Mouse (Mus musculus) spleen, postnatal 0 days (tissue): ENCODE measurements around the gene Pigw. TPM values are rescaled to one million over a fixed set of nuclear protein-coding genes. Genes with fewer than 3 reads are reported as not detected.

ENCODE experiments used
- polyA plus RNA-seq: library from polyadenylated mRNA; unstranded; fragments of >200 nt; fragmentation: Nextera tagmentation; extraction: Ambion mirVana; gene quantifications from 2 replicates; pipeline ENCODE4 v1.2.1, GENCODE M21; 2015

The Pigw gene
- 1.9 and 2.6 TPM in 2 replicates for polyA plus RNA-seq

DNA sequence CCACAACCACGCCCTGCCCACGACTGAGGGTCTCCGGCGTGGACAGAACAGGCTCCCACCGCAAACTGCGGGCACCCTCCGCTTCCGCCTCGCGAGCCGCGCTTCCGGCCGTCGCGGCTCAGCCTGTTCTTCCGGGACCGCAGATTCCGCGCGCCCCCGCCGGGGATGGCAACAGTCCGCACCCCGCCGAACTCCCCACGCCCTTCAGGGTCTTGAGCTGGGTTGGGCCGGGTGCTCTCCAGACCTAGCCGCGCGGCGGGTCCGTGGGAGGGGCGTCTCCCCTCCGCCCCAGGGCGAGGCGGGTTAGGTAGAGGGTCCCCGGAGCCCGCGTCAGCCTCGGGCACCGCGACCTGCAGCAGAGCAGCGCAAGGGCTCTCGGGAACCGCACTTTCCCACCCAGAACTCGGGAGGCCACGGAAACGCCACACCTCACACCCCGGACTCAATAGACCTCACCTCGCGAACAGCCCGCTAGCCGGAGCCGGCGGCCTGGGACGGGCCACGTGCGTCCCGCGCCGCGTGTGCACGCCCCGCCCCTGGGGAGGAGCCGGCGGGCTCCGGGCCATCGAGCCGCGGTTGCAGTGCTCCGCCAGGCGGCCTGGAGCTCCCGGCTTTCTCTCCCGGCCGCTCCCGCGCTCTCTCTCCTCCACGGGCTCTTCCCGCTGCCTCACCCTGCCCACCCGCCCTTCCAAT, at the start of gene Pigw, which contains the start of gene Myo19:
Pigw (minus strand) TSS at position 514 of the 693 bp plus-strand sequence.
Myo19 (plus strand) TSS at position 377 of the 693 bp plus-strand sequence.

GRCm38 (mm10) chr11:84916053-84916702, 36.1 kb upstream of the Pigw start, which contains the start of gene Znhit3:
Gene Znhit3, minus strand, starts transcription at chr11:84916366.

GRCm38 (mm10) chr11:84870337-84871043, 9.6 kb downstream of the Pigw start, which contains the start of gene Ggnbp2:
Gene Ggnbp2, minus strand, starts transcription at chr11:84870817.

GRCm38 (mm10) chr11:84828516-84829399, 51.3 kb downstream of the Pigw start, which contains the start of gene Dhrs11:
Gene Dhrs11, minus strand, starts transcription at chr11:84828994.

Other genes with a start within 250 kb of the Pigw start
- 20.6 and 22.2 TPM in 2 replicates for gene Mrm1, start 60.8 kb downstream of the Pigw start, polyA plus RNA-seq
- gene Dhrs11, start 51.3 kb downstream of the Pigw start, polyA plus RNA-seq, result 191 and 196 TPM in 2 replicates
- gene Ggnbp2, start 9.5 kb downstream of the Pigw start, polyA plus RNA-seq, result 72.3 and 75.3 TPM in 2 replicates
- 4.2 and 4.5 TPM in 2 replicates for gene Myo19, start 137 bp downstream of the Pigw start, polyA plus RNA-seq
- 44.5 and 48.0 TPM in 2 replicates for gene Znhit3, start 36.1 kb upstream of the Pigw start, polyA plus RNA-seq
- 0.11 TPM in 1 of 2 replicates, not detected in the other for gene Car4, start 77.5 kb upstream of the Pigw start, polyA plus RNA-seq